Mouse (Mus musculus): ENCODE data around the gene Enkd1. TPM values are rescaled to one million over a fixed set of nuclear protein-coding genes. Genes with fewer than 3 reads are reported as not detected.

Enkd1 gene
- total RNA-seq, 2 experiments from 2014 or later: 10.0 to 12.3 TPM

GRCm38 (mm10) chr8:105704146-105704812 lies 3.7 kb downstream of the Enkd1 start:
- no peak for DNase-seq (ENCODE audit: low spot score in 2 of 2)
- intact Hi-C loops (cut with DNase I): no loop called here

- DNase-seq (ENCODE audit: low spot score in 2 of 2): no peak
- intact Hi-C loops (cut with DNase I): no loop called here
These were observed 5.1 kb downstream of the Enkd1 start for GRCm38 (mm10) chr8:105702731-105703415.

GRCm38 (mm10) chr8:105702001-105702401 lies 6.0 kb downstream of the Enkd1 start:
- DNase-seq (ENCODE audit: low spot score in 2 of 2): peak in 1 of 2 experiments; percentile 63
- intact Hi-C loops (cut with DNase I): no loop called here

GRCm38 (mm10) chr8:105700966-105701824 lies 6.8 kb downstream of the Enkd1 start, which contains the start of the genes Acd and Pard6a:
TSS of gene Acd (minus strand) at chr8:105701102.
TSS of gene Pard6a (plus strand) at chr8:105701148.
- intact Hi-C loops (cut with DNase I): no loop called here
- DNase-seq (ENCODE audit: low spot score in 2 of 2): peak; percentile 96

GRCm38 (mm10) chr8:105700566-105700965 lies 7.4 kb downstream of the Enkd1 start:
- intact Hi-C loops (cut with DNase I): no loop called here
- DNase-seq (ENCODE audit: low spot score in 2 of 2): peak; percentile 58 to 60

GRCm38 (mm10) chr8:105699488-105700215 lies 8.4 kb downstream of the Enkd1 start:
- DNase-seq (ENCODE audit: low spot score in 2 of 2): no peak
- intact Hi-C loops (cut with DNase I): loop anchor here (5.0 kb wide), 1 partner anchor 77 kb away; no protein-coding TSS in a partner anchor

- intact Hi-C loops (cut with DNase I): loop anchor here (5.0 kb wide), 1 partner anchor 76 kb away; no protein-coding TSS in a partner anchor
- no peak for DNase-seq (ENCODE audit: low spot score in 2 of 2)
These were observed 9.3 kb downstream of the Enkd1 start for GRCm38 (mm10) chr8:105698734-105699133.

- DNase-seq (ENCODE audit: low spot score in 2 of 2): no peak
- intact Hi-C loops (cut with DNase I): loop anchor here (5.0 kb wide), 1 partner anchor 75 kb away; no protein-coding TSS in a partner anchor
These were observed 10.7 kb downstream of the Enkd1 start for GRCm38 (mm10) chr8:105697196-105697780.

GRCm38 (mm10) chr8:105695080-105695780 lies 12.8 kb downstream of the Enkd1 start:
- intact Hi-C loops (cut with DNase I): loop anchor here (5.0 kb wide), 1 partner anchor 73 kb away; no protein-coding TSS in a partner anchor
- peak in 1 of 2 experiments; percentile 8 for DNase-seq (ENCODE audit: low spot score in 2 of 2)

- peak; percentile 54 to 55 for DNase-seq (ENCODE audit: low spot score in 2 of 2)
- intact Hi-C loops (cut with DNase I): loop anchor here (5.0 kb wide), 1 partner anchor 57 kb away; the partner anchor contains the start of genes Agrp and Ctcf
These were observed 13.8 kb downstream of the Enkd1 start for GRCm38 (mm10) chr8:105694051-105694799.

GRCm38 (mm10) chr8:105693648-105694047 lies 14.4 kb downstream of the Enkd1 start:
- peak; percentile 79 to 83 for DNase-seq (ENCODE audit: low spot score in 2 of 2)
- intact Hi-C loops (cut with DNase I): loop anchor here (5.0 kb wide), 1 partner anchor 56 kb away; the partner anchor contains the start of genes Agrp and Ctcf

- intact Hi-C loops (cut with DNase I): loop anchor here (5.0 kb wide), 1 partner anchor 55 kb away; the partner anchor contains the start of genes Agrp and Ctcf
- DNase-seq (ENCODE audit: low spot score in 2 of 2): no peak
These were observed 15.4 kb downstream of the Enkd1 start for GRCm38 (mm10) chr8:105692449-105693182.

- no peak for DNase-seq (ENCODE audit: low spot score in 2 of 2)
- intact Hi-C loops (cut with DNase I): loop anchor here (5.0 kb wide), 1 partner anchor 54 kb away; the partner anchor contains the start of genes Agrp and Ctcf
These were observed 17.0 kb downstream of the Enkd1 start for GRCm38 (mm10) chr8:105690978-105691377.

- intact Hi-C loops (cut with DNase I): loop anchor here (5.0 kb wide), 1 partner anchor 53 kb away; the partner anchor contains the start of genes Agrp and Ctcf
- DNase-seq (ENCODE audit: low spot score in 2 of 2): no peak
These were observed 18.0 kb downstream of the Enkd1 start for GRCm38 (mm10) chr8:105689983-105690360.

- no peak for DNase-seq (ENCODE audit: low spot score in 2 of 2)
- intact Hi-C loops (cut with DNase I): no loop called here
These were observed 18.6 kb downstream of the Enkd1 start for GRCm38 (mm10) chr8:105689256-105689982.
